Mouse (Mus musculus) kidney, postnatal 36 days (tissue): ENCODE measurements around the gene Phlpp2.
"Not testable (repeated sequence)": the region's sequence is repeated elsewhere in the genome, so short reads cannot be mapped to it uniquely, and the experiment has no call there.

Experiments used
- DNase-seq, 2 experiments: peaks; one replicate each; pipeline ENCODE4 v3.0.0; 2021 to 2022; ENCODE audit warnings: mixed read lengths in 2 of 2

Phlpp2 gene

GRCm38 (mm10) chr8:109868003-109868679 is at the start of gene Phlpp2:
Gene Phlpp2 (plus strand): TSS chr8:109868542.
- DNase-seq: peak; percentile 96 to 98

- DNase-seq: peak; percentile 57 to 75
These were observed 44.8 kb upstream of the Phlpp2 start for GRCm38 (mm10) chr8:109823561-109823960.

- no peak for DNase-seq
These were observed 28.5 kb upstream of the Phlpp2 start for GRCm38 (mm10) chr8:109839822-109840221.

- no peak for DNase-seq
These were observed 25.9 kb upstream of the Phlpp2 start for GRCm38 (mm10) chr8:109842468-109842867.

- no peak for DNase-seq
These were observed 20.5 kb upstream of the Phlpp2 start for GRCm38 (mm10) chr8:109847866-109848265.

GRCm38 (mm10) chr8:109848981-109849380 is 19.4 kb upstream of the Phlpp2 start:
- no peak for DNase-seq

- peak; percentile 76 to 85 for DNase-seq
These were observed 14.9 kb upstream of the Phlpp2 start for GRCm38 (mm10) chr8:109853423-109853822.

GRCm38 (mm10) chr8:109854522-109854921 is 13.8 kb upstream of the Phlpp2 start:
- DNase-seq: no peak

- DNase-seq: no peak
These were observed 12.9 kb upstream of the Phlpp2 start for GRCm38 (mm10) chr8:109855451-109855850.

- DNase-seq: peak; percentile 72 to 75
These were observed 4.9 kb upstream of the Phlpp2 start for GRCm38 (mm10) chr8:109863398-109863797.

- no peak for DNase-seq
These were observed 3.5 kb upstream of the Phlpp2 start for GRCm38 (mm10) chr8:109864798-109865197.

GRCm38 (mm10) chr8:109865536-109865935 is 2.8 kb upstream of the Phlpp2 start:
- DNase-seq: no peak

GRCm38 (mm10) chr8:109866690-109867089 is 1.7 kb upstream of the Phlpp2 start:
- DNase-seq: no peak

GRCm38 (mm10) chr8:109868680-109869361 is 479 bp downstream of the Phlpp2 start:
- DNase-seq: peak; percentile 31 to 67

- no peak for DNase-seq
These were observed 2.7 kb downstream of the Phlpp2 start for GRCm38 (mm10) chr8:109871056-109871455.

- not testable (repeated sequence) for DNase-seq
These were observed 5.5 kb downstream of the Phlpp2 start for GRCm38 (mm10) chr8:109873800-109874199.

GRCm38 (mm10) chr8:109880012-109880662 is 11.8 kb downstream of the Phlpp2 start:
- peak; percentile 46 to 51 for DNase-seq

- no peak for DNase-seq
These were observed 17.0 kb downstream of the Phlpp2 start for GRCm38 (mm10) chr8:109885294-109885693.

- DNase-seq: no peak
These were observed 20.9 kb downstream of the Phlpp2 start for GRCm38 (mm10) chr8:109889211-109889610.

- DNase-seq: no peak
These were observed 22.6 kb downstream of the Phlpp2 start for GRCm38 (mm10) chr8:109890794-109891585.

- peak; percentile 6 to 17 for DNase-seq
These were observed 26.3 kb downstream of the Phlpp2 start for GRCm38 (mm10) chr8:109894636-109895035.

- no peak for DNase-seq
These were observed 27.0 kb downstream of the Phlpp2 start for GRCm38 (mm10) chr8:109895355-109895754.

GRCm38 (mm10) chr8:109902379-109902778 is 34.0 kb downstream of the Phlpp2 start:
- no peak for DNase-seq
